Mouse (Mus musculus) spleen, postnatal 14 days (tissue): ENCODE measurements around the gene Dhx16.

Experiments used
- DNase-seq, 2 experiments: peaks; one replicate each; pipeline ENCODE4 v3.0.0; 2021 to 2022; ENCODE audit warnings: low spot score in 2 of 2

The Dhx16 gene

DNA sequence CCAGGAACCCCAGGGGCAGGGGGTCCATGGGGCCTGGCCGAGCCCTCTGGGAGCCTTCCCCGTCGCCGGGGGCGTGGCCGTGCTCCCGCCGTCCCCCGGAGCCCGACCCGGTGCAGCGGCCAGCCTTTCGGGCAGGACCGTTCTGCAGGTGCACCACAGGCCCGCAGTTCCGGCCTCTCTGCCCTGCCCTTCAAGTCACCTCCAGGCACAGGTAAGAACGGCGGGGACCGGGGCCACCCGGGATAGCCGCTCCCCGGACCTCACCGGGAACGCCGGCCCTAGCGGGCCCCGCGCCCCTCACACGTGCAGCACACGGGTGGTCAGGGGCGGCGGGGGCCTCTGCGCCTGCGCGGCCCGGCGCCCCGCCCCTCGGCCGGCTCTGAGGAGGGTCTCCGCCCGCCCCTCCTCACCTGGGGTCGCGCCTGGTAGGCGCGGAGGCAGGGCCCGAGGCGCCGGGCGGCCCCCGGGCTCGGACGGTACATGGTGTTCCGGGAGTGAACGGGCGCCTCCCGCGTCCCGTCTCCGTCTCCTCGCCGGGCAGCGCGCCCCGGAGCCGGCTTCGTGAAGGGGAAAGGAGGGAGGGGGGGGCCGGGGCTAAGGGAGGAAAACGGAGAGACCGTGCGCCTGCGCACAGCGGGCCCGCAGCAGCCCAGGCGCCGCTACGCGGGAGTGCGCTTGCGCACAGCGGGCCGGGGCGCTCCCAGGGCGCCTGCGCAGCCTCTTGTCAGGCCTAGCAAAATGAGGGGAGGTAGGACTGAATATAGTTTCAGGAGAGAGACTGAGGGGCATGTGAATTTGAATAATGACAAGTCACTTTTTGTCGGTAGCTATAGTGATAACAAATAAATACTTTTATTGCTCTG, 17.4 kb downstream of the Dhx16 start, which contains the start of gene 2310061I04Rik:
Gene 2310061I04Rik (minus strand): TSS at position 651 of the 863 bp plus-strand sequence.
- DNase-seq, result peak; percentile 80 to 82

DNA sequence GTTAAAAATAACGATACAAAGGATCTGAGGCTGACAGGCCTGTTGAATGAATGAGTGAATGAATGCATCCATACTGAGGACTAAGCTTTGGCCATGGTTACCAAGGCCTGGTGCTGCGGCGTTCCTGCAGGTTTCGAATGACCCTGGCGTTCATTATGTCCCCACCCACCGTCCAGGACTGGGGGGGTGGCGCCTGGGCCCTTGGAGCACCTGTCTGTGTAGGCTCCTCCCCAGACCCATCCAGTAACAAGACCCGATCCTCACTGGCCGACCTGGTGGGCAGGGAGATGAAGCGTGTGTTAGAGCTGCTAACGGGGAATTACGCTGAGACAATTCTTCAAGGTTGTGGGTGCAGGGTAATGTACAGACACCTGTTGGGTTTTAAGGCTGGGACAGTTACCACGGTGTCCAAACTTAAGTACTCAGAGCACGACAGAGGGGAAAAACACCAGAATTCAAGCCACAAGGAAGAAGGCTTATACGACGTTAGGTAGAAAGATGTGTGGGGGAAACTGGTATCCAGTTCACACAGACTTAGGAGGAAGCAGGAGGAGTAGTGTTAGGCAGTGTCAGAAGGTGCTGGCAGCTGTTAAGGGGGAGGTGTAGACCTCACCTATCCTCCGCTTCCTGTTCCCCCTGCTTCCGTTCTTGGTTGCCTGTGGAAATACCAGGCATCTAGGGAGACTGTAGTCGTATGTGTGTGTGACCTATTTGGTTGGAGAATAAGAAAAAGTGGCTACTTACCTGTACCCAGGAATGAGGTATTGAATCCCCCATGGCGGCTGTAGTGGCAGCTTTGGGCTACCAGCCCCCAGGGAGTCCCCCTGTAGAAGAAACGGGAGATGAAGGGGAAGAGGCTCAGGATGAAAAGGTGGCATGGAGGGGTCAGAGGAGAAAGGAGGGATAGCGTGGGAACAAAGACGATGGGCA, 18.3 kb downstream of the Dhx16 start:
- DNase-seq, result no peak

DNA sequence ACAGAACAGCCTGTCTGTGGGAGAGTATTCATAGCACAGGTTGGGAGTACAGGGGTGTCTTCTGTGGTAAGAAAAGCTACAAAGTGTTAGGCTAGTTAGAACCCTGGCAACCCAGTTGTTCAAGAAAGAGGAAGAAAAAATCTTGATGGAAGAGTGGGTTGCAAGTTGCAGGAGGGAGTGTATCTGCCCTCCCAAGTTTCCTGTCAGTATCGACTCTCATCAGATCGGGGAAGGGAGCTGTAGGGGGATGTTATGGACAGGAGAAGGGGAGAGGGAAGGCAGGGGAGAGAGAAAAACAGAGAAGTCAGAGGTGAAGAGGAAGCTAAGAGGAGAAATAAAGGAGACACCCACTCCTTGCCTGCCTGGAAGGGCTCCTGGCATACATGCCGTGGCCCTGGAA, 21.0 kb downstream of the Dhx16 start:
- no peak for DNase-seq

DNA sequence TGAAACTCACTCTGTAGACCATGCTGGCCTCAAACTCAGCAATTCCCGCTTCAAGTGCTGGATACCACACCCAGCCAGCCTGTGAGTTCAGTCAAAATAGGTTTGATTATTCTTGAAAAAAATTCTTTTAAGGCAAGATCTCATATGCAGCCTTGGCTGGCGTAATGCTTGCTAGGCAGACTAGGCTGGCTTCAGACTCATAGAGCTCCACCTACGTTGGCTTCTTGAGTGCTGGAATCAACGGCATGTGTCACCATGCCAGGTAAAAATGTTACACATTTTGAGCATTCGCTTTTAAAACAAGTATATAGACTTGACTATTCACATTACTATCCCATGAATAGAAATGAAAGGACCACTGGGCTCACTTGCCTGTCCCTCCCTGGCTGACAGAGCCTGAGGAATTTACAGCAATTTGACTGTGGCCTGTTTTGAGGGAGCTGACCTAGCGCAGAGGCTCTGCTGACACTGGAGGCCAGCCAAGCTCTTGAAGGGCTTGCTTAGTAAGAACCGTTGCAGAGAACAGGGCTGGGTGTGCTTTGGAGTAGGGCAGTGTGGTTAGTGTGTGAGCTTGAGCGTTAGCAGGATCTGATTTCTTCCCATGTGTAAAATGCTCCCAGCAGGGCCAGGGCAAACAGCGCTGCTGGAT, 23.8 kb downstream of the Dhx16 start:
- no peak for DNase-seq

DNA sequence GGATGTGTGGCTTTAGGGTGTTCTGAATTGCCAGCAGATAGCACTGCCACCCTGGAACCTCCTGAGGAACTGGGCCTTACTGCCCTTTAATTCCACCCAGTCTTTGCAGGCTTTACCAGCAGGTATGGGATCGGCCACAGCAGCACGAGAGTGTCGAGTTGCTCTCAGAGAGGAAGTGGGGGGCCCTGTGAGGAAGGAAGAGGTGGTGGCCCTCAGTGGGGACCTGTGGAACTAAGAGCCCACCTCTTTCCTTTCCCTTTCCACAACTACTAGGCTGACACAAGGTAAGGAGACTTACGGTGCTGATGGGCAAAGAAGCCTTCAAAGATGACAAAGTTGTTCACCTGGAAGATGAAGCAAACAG, 24.4 kb downstream of the Dhx16 start:
- no peak for DNase-seq

DNA sequence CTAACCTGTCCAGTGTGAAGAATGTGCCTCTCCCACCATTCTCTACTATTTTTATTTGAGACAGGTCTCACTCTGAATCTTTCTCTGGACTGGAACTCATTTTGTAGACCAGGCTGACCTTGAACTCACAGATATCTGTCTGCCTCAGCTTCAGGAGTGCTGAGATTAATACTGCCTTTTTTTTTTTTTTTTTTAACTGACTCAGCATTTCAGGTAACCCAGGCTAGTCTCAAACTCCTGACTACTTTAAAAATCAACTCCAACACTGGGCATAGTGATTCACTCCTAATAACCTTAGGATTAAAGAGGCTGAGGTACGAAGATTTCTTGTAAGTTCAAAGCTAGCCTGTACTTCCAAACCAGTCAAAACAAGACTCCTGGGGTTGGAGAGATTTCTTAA, 26.0 kb downstream of the Dhx16 start:
- no peak for DNase-seq

DNA sequence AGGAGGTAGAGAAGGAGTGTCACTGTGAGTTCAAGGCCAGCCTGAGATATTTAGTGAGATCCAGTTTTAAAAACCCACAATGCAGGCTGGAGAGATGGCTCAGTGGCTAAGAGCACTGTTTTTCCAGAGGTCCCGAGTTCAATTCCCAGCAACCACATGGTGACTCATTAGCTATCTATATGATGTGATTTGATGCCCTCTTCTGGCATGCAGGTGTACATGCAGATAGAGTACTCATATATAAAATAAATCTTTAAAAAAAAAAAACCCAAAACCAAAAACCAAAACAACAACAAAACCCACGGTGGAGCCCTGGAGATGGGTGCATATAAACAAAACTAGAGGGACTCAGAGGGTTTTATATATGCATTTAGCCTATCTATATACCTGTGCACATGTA, 28.0 kb downstream of the Dhx16 start:
- DNase-seq, result no peak

DNA sequence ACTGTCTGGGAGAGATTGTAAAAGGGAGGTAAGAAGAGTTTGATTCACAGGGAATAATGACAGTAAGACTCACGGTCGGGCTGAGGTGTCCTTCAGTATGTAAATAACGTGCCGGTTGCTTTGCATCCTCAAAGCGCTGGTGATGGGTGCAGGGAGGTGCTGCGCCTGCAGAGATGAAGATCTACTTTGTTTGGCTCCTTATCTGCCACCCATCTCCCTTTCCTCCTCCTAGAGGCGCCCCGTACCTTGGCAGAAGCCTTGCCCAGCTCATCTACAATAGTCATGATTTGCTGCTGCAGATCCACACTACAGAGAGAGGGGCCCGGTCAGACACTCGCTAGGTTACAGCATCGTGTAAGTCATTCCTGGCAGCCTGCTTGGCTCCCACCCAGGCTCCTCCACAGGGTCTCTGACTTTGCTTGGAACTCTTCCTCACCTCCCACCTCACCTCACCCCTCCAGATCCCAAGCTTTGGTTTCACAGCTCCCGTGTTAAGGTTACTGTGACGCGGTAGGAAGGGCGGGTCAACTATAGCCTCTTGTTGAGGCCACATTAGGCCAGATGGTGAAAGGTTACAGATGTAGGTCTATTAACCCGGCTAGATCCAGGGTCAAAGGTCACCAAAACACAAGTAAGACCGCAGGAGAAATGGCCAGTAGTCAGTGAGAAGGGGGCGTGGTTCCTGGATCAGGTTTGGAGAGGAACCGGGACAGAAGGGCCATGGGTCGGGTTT, 29.7 kb downstream of the Dhx16 start:
- no peak for DNase-seq

DNA sequence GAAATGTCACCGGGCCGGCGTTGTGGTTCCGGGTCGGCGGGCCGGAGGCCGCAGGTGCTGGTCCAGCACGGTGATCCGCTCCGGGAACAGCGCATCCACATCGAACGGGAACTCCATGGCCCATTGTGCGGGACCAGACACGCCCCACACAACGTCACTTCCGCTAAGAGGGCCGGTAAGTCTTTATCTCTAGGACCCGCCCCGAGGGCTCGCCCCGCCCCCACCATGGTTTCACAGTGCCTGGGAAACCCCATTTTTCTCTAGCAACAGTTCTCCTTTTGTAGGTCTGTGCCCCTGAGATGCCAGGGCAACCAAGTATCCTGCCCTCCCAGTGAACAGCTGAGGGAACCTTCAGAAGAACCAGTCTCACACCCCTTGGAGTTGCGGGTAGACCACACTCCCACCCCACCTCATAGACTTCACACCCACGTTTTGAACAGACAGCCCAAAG, 30.3 kb downstream of the Dhx16 start, which contains the start of gene Atat1:
Gene Atat1 (minus strand): TSS at position 157 of the 451 bp plus-strand sequence.
- peak; percentile 91 to 96 for DNase-seq

DNA sequence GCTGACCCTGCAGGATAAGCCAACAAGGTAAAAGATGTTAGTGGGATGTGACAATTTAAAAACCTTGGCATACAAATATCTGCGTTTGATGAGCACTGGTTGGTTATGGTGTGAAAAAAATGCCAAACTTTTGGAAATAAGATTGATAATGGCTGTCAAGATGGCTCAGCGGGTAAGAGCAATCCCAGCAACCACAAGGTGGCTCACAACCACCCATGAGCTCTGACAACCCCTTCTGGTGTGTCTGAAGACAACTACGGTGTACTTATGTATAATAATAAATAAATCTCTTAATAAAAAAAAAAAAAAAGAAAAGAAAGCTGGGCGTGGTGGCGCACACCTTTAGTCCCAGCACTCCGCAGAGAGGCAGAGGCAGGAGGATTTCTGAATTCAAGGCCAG, 35.4 kb downstream of the Dhx16 start:
- DNase-seq, result no peak

DNA sequence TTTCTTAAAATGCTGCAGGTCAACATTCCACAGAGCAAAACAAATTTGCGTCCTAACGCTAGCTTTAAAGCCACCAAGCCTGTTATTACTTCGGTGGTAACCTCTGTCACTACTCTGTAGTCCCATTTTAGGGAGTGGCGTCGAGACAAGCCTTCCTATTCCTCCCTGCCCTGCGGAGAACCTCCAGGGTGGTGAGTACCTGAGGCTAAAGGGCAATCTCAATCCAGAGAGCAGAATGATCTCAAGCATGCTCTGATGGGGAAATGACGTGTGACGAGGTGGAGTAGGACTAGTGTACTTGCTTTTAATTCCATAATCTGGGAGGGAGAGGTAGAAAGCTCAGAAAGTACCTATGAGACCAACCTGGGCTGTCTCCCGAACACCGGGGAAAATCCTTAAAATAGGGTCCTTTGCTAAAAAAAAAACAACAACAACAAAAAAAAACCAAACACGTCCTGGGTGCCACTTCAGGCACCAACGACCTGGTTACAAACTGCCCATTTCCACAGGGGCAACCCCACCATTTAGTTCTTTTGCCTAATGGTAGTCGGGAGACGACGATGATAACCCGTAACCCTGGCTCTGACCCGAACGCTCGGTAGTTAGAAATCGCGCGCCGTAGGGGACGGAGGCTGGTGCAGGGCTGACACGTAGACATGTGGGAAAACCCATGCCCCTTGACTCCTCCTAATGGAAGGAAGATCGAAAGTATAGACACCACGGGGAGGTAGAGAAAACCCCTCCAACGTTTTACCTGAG, 36.1 kb downstream of the Dhx16 start:
- DNase-seq, result no peak

DNA sequence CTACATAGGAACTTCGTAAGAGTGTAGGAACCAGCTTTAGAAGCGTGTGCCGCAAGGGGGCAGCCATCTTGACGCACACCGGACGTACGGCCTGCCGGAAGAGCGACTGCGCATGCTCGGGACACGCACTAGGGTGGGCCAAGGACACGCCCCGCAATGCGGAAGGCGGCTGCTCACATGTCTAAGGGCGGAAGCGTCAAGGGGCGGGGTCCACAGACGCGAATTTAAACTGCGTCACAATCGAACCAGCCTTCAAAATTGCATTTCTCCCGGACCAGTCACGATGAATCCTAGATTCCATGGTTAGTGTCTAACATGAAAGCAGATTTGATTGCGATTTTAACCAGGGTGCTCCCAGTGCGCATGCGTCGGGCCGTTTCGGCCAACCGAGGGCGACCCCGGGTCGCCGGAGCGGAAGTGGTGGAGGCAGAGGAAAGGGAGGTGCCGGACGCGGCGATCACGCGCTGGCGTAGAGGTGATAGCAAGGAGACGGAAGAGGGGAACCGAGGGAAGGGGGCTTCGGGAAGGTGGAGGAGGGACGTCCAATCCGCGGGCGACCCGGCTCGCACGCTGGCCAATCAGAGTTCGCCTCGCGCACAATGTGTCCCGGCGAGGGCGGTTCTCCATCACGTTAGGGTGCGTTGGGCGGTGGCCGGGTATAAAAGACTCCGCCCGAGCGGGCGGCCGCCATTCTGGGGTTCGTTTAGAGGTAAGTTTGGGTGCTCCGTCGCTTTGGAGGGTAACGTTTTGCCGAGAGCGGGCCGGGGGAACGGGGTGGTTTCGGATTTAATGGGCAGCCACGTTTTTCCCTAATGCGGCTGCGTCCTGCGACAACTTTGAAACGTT, 36.9 kb downstream of the Dhx16 start, which contains the start of the genes Mrps18b and Ppp1r10:
Gene Mrps18b (minus strand): TSS at position 93 of the 846 bp plus-strand sequence.
Gene Ppp1r10 (plus strand): TSS at position 138 of the 846 bp plus-strand sequence.
- peak; percentile 98 for DNase-seq

DNA sequence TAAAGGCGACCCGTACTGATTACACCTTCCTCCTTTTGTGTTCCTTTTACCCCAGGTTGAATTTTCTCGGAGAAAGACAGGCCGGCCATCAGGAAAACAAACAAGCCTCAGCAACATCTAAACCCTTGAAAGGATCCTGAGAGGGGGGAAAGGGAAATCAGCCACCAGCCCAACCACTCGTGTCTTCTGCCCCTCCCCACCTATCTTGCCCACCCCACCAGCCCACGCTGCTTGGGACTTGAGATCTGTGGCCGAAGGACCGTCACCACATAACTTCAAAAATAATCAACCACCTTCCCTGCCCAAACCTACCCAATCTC, 37.5 kb downstream of the Dhx16 start:
- peak in 1 of 2 experiments; percentile 27 for DNase-seq

DNA sequence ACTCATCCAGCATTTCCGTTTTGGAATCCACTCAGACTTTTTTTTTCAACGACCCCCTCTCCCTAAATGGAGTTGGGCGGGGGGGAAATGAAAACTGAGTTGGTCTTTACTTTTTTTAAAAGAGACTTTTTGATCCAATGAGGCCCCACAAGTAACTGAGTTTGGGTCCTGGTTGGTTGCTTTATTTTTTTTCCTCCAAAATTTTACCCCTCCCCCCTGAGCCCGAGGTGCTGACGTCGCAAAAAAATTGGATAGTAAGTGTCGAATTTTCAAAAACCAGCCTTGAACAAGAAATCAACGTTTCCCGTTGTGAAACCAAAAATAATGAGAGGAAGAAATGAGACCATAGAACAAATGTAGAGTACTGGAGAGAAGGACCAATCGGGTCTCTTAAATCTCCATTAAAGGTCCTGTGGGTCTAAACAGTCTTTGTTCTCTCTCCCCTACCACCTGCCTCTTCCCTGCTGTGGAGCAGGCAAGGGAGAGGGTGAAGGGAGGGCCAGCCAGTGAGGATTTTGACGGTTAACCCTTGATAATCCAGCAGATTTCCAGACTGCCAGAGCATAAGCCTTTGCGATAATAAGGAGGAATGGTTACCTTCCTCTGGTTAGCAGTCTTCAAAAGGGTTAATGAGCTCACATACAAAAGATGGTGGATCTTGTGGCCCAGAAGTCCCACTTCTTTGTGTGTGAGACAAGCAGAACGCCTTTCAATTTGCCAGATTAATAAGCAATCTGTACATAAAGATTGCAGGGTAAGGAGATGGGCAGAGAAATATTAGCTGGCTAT, 38.0 kb downstream of the Dhx16 start:
- peak in 1 of 2 experiments; percentile 37 for DNase-seq

DNA sequence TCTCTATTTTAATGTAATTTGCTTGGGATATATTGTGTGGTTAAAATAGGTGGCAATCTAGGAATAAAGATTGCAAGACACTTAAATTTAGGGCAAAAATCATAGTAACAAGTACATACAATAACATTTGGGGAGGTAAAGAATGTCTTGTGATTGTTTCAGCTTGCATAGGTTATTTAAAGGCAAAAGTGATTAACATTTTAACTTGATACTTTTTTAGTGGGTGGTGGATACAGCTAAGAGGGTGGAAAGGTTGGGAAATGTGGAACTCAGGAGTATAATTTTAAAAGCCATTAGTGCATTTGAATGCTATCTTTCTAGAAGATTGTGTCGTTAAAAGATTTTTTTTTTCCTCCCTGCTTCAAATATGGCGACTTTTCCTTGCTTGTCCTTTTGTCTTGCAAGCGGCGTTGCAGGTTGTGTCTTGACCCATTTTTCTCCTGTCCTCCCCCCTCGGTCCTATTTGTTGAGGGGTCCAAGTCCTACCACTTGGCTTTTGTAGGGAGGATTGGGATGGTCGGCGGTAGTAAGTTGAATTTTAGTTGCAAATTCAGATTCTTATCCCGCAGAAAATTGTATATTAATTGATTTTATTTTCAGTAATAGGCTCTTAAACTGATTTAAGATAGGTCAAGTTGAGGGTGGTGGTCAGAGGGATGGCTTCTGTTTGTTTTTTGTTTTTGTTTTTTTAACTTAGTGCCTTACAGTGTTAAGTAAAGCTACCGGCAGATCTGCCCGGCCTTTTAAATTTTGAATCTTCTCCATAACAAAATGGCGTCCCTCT, 38.8 kb downstream of the Dhx16 start:
- DNase-seq, result peak in 1 of 2 experiments; percentile 27

DNA sequence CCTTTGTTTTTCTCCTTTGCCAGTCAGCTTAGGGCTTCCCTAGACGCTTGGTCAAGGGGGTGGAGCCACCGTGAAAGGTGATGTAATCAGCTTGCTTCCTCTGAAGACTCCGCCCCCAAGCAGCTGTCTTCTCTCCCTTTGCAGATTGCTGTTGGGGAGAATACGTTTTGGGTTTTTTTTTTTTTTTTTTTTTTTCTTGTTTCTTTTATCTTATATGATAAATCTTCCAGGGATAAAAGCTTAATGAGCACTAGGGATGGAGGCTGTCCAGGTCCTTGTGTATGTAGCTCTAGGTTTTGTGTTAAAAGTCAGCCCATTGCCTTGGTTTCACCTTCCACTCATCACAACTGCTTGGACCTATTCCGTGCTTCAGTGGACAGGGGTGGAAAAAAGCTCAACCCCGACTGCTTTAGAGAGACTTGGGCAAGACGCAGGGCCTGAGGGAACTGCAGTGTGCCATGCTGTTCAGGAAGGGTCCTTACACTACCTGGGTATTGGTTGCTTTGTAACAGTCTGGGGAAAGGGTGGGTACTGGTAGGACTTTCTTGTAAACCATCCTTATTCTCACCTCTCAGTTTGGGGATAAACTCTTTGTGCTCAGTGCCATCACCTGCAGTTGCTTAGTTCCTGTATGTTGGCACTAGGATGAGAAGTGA, 39.6 kb downstream of the Dhx16 start:
- DNase-seq, result peak; percentile 90 to 94

DNA sequence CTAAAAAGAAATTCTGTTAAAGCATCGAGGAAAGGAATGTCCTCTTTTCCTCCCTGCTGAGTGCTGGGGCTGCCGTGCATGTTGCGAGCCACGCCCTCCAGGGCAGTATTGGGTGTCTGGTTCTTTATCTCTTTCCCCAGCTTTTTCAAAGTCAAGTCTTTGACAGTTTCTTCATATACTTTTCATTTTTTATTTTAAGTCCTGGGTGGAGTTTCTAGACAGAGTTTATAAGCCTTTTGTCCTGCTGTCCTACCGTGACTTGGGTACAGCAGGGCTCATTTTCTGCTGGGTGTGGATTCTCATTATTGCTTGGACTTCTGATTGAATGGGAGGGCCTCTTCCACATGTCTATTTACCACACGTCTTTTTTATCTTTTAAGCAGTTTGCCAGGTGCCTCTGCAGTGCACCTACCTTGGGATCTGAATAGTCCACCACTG, 40.3 kb downstream of the Dhx16 start:
- DNase-seq, result peak in 1 of 2 experiments; percentile 49
